Mouse (Mus musculus): ENCODE measurements around the gene Hspg2.

DNA sequence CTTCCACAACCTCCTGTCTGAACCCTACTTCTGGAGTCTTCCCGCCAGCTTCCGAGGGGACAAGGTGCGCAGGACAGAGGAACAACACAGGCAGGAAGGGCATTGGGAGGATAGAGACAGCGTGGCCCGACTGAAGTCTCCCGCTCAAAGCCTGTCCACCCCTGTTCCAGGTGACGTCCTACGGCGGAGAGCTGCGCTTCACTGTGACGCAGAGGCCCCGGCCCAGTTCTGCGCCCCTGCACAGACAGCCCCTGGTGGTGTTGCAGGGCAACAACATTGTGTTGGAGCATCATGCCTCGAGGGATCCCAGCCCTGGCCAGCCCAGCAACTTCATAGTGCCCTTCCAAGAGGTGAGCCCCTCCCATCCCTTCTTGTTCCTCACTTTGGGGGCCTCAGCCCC is 50.2 kb downstream of the Hspg2 start:
- peak; percentile 34 for TF ChIP-seq CTCF (IDR thresholded peaks at IDR 0.05; ENCODE audit: low read depth, low read length)
- TF ChIP-seq POLR2A (IDR thresholded peaks at IDR 0.05; ENCODE audit: insufficient read depth, low read length), result no peak
- no peak for TF ChIP-seq EP300 (IDR thresholded peaks at IDR 0.05; ENCODE audit: insufficient read depth, low read depth, low read length)
